Mouse (Mus musculus) frontal cortex, adult (tissue): ENCODE data around the gene Gle1.
"Not testable (repeated sequence)": the region's sequence is repeated elsewhere in the genome, so short reads cannot be mapped to it uniquely, and the experiment has no call there.

Experiments used
- ATAC-seq: cut with Nextera tagmentation; 2 replicates; pipeline ENCODE4 v1.9.2; 2017; ENCODE audit warnings: mild to moderate bottlenecking, moderate library complexity, mixed read lengths; ENCODE audit not compliant: low TSS enrichment

Gene Gle1

DNA sequence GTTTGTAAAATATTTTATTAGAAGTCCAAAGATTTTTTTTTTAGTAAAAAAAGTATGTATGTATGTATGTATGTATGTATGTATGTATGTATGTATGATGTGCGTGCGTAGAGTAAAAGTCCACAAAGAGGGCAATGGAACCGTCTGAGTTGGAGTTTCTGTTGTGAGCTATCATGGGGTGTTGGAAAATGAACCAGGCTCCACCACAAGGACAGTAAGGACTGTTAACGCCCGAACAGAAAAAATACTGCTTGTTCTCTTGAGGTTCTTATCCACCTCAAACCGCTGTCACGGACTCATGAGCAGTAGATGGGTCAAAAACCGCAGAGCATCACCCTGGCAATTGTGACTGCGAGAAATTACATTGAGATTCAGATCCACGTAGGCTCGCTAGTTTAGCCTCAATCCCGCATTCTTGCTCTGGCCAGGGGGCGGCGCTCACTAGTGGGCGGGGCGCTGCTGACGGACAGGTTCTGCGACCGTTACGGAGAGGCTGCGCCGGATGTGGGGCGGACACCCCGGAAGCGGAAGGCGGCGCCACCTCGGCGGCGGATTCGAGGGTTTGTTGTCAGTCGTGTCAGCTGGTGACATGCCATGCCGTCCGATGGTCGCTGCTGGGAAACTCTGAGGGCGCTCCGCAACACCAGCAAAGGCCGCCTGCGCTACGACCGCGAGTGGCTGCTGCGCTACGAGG is at the start of gene Gle1:
TSS of gene Gle1 (plus strand) at position 521 of the 694 bp plus-strand sequence.
- peak; percentile 99 for ATAC-seq

DNA sequence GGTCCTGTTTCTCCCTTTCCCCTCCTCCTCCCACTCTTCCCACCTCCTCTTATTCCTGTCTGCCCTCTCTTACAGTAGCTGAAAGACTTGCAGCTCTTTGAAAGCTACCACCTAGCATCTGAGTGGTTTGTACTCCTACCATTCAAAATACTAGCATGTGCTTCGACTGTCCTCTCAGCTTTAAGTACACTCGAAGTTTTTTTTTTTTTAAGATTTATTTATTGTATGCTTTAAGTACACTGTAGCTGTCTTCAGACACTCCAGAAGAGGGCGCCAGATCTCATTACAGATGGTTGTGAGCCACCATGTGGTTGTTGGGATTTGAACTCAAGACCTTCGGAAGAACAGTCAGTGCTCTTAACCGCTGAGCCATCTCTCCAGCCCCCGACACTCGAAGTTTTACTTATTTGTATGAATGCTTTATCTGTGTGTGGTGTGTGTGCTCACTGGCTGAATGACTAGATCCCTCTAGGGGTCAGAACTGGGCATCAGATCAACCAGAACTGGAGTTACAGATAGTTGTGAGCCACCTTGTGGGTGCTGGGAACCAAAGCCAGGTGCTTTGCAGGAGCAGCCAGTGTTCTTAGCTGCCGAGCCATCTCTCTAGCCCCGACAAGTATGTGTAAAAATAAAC is 48.5 kb upstream of the Gle1 start:
- ATAC-seq: not testable (repeated sequence)

DNA sequence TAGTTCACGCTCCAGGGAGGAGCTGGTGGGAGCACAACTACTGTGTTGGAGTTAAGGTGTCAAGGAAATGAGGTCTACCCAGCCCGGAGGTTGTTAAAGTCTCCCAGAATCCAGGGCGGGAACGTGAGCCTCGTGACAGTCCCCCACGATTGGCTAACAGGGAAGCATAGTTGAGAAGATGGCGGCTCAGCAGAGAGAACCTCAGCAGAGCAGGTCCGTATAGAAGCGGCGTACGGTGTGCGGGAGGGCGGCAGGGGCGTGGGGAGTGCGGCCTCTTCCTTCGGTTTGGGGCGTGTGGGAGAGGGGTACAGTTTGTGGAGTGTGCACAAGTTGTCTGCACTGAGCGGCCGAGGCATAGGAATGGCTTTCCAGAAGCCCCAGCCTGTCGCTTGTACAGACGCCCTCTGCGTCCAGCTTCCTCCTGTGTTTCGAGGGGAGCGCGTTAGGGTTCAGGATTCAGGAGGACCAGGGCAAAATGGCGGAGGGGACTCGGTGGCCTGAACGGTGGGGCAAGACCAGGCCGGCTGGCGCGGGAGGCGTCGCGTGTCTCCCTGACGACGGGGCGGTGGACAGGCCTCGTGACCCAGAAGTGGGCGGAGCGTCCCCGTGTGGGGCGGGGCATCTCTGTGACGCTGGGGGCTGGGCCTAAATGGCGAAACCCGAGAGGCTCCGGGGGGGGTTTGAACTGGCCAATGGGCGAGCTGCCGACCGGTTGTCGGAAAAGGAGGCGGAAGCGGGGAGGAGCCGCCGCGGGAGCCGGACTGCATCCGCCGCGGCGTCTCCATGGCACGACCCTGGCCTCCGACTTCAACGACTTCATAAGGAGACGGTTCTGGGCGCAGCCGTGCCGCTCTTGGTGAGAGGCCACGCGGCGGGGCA is 45.9 kb upstream of the Gle1 start, which contains the start of gene Odf2:
TSS of gene Odf2 (plus strand) at position 156 of the 879 bp plus-strand sequence.
- peak; percentile 85 for ATAC-seq

DNA sequence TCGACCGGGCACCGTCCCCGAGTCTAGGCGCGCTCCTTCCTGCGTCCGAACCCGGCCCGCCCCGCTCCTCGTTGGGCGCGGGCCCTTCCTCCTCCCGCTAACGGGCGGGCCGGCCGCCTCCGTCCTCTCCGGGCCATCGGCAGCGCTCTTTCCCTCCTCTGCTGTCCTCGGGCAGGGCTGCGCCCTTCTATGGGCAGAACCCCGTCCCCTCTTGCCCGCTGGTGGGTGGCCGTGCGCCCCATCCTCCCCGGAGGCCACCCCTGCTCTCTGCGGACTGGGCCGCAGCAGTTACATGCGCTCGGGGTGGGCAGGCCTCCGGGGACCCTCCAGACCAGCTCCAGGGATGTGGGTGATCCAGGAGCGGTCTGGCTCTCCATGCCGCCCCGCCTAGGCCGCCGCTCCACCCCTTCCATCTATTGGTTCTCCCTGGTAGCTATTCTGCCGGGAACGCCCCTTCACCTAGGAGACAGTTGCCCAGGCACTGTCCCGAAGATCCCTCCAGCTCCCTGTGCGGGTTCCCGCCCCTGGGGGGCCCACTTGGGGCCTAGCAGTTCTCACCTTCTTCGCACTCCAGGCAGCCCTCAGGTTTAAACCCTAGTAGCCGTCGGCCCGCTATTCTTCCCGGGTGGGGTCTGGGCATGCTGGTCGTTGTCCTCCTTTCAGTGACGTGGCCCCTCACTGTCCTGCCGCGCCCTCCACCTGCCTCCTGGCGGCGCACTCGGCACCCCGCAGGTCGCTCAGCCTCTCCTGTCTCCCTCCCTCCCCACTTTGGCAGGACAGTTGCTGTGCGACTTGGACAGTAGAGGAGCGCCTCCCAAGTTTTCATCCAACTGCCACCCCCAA is 45.0 kb upstream of the Gle1 start:
- peak; percentile 76 for ATAC-seq

DNA sequence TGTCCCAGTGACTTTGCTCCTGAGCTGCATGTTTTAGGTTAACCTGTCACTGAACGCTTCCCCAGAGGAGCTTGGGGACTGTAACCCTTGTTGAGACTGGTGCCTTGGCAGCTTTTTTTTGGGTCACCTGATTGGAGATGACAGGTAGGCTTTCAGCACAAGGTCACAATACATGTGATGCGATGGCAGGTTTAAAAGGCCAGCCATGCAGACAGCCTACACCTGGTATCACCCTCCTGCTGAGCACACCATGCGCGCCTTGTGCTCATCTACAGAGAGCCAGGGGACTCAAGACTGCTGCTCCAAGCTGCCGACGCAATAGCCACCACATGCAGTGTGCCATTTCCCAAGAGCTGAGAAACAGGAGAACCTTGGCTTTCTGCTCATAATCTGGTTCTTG is 43.5 kb upstream of the Gle1 start:
- ATAC-seq: no peak

DNA sequence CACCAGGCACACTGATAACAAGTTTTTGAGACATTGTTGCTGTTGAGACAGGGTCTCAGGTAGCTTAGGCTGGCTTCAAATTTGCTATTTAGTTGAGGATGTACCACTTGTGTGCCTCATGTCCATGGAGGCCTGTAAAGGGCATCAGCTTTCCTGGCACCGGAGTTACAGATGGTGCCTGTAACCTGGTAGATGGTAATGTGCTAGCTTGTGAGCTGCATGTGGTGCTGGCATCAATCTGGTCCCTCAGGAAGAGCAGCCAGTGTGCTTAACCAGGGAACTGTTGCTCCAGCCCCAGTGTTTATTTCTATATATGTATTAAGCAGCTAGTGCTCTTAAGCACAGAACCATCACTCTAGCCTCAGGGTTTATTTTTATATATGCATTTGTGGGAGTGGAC is 39.2 kb upstream of the Gle1 start:
- ATAC-seq: no peak

DNA sequence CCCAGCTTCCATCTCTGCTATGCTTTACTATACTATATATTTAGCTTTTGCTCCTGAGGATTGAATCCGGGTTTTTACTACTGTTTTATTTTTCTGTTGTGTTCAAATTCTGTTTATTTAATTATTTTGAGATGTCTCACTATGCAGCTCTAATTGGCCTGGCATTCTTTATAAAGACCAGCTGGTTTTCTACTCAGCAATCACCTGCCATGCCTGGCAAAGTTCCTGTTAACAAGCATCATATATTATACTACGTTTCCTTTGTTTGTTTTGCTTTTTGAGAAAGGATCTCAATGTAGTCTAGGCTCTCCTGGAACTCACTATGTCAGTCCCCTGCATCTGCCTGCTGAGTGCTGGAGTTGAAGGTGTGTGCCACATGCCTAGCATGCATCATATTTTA is 37.9 kb upstream of the Gle1 start:
- ATAC-seq: no peak

DNA sequence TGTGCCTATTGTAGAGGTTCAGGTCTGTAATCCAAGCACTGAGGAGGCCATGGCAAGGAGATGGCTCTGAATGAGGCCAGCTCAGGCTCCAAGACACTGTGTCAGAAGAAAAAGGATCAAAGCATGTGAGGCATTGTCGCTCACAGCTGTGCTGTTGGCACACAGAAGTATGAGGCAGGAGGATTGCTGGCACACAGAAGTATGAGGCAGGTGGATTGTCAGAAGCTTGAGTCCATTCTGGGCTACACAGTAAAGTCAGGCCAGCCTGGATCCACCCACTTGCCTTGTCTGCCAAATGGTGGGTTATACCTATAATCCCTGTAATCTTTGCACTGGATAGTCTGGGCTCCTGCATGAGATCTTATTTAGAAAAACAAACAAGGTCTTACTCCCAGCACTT is 37.1 kb upstream of the Gle1 start:
- no peak for ATAC-seq

DNA sequence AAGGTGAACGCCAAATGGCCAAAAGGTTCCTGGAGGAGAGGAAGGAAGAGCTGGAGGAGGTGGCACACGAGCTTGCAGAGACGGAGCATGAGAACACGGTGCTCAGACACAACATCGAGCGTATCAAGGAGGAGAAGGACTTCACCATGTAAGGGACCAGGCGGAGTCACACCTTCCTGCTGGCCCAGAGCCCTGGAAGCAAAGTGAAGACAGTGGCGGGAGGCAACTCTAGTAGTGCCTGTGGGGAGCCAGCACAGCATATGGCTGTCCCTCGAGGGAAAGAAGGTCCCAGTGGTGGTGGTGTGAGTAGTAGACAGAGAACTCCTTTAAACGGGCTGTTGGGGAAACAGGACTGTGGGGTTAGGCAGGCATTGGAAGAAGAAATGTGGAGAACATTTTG is 33.0 kb upstream of the Gle1 start:
- ATAC-seq: no peak

DNA sequence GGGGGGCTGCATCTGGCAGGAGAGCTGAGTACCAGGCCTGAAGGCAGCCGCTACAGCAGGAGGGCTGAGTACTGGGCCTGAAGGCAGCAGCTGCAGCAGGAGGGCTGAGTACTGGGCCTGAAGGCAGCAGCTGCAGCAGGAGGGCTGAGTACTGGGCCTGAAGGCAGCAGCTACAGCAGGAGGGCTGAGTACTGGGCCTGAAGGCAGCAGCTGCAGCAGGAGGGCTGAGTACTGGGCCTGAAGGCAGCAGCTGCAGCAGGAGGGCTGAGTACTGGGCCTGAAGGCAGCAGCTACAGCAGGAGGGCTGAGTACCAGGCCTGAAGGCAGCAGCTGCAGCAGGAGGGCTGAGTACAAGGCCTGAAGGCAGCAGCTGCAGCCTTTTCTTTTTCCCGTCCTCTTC is 27.1 kb upstream of the Gle1 start:
- not testable (repeated sequence) for ATAC-seq

DNA sequence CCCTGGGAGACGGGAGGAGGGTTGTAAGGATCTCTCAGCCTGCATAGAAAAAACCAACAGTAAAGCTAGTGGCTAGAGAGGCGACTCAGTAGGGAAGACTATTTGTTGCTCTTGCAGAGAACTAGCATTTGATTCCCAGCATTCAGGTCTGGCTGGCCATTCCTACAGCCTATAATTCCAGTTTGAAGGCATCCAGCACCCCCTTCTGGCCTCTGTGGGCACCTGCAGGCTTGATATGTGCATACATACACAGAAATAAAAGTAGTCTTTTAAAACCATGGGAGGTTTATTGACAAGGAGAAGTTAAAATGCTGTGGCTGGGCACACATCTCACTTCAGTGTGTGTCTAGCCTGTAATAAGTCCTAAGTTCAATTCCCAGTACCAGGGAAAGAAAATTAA is 25.2 kb upstream of the Gle1 start:
- no peak for ATAC-seq

DNA sequence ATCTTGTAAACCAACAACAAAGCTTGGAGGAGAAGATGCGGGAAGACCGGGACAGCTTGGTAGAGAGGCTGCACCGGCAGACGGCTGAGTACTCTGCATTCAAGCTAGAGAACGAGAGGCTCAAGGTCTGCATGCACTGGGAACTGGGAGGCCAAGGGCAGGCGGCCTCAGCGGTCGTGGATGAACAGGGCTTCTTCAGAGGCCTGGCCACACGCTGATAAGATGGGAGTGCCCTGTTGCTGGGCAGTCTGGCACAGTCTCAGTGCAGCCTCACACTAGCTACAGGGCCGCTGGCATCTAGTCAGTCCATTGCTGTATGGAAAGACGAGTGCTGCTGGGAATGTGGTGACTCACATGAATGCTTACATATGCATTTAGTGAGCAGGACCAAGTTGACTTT is 17.6 kb upstream of the Gle1 start:
- ATAC-seq: no peak

DNA sequence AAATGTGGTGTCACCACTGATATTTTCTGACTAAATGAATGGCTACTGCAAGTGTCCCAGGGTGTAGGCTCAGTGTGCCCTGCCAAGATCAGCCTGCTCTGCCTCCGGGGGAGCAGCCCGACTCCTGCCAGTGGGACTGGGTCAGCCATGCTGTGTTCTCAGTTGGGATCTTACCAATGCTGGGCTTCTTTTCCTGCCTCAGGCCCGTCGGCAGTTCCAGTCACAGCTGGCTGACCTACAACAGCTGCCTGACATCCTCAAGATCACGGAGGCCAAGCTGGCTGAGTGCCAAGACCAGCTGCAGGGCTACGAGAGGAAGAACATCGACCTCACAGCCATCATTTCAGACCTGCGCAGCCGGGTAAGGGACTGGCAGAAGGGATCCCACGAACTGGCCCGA is 13.2 kb upstream of the Gle1 start:
- ATAC-seq: no peak

DNA sequence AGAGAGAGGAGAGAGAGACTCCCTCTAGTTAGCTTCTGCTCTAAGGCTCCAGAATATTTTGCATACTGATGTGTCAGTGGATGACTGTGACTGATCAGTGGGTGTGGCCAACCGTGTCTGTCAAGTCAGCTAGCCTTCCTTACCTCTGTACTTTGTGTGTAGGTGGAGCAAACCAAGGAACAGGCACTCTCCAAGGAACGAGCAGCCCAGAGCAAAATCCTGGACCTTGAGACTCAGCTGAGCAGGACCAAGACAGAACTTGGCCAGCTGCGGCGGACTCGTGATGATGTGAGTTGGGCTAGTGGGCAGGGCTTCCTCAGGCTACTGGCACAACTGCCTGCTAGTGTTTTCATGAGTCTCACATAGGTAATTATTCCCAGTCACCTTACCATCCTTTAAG is 8.7 kb upstream of the Gle1 start:
- ATAC-seq: no peak

DNA sequence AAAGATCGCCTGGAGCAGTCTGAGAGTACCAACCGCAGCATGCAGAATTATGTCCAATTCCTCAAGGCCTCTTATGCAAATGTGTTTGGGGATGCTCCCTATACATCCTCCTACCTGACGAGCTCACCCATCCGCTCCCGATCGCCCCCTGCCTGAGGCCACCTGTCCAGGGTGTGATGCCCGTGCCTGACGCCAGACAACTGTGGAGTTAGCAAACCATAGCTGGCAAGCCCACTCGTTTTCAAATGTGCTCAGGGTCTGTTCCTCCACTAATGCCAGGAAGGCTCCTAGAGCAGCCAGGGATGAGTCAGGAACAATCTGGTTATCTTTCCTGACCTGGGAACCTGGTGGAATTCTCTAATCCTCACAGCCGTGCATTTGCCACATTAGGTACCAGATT is 4.7 kb upstream of the Gle1 start:
- ATAC-seq: no peak

DNA sequence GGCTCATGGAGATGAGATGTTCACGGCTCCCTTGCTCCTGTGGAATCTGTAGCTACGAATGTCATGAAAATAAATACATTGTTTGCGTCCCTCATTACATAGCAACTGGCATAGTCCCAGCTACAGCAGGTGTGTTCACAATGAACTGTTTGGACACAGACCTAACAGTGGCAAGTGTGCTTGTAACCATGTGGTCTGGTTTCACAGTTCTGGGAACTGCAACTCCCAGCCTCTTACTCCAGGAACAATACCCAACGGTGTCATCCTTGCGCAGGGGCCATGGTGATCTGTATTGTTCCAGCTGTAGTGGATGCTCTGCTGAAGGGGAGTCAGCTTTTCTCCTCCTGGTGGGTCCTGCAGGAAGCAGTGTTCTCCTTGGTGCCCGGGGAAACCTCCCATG is 4.0 kb upstream of the Gle1 start:
- ATAC-seq: no peak

DNA sequence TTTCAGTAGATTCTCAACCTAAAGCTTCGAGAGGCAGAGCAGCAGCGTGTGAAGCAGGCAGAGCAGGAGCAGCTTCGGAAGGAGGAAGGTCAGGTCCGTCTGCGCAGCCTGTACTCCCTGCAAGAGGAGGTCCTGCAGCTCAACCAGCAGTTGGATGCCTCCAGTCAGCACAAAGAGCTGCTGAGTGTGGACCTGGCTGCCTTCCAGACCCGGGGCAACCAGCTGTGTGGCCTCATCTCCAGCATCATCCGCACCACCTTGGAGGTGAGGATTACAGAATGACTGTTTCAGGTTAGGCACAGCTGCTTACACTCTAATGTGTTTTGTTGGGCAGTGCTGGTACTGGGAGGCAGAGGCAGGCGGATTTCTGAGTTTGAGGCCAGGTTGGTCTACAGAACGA is 4.8 kb downstream of the Gle1 start:
- ATAC-seq: no peak

DNA sequence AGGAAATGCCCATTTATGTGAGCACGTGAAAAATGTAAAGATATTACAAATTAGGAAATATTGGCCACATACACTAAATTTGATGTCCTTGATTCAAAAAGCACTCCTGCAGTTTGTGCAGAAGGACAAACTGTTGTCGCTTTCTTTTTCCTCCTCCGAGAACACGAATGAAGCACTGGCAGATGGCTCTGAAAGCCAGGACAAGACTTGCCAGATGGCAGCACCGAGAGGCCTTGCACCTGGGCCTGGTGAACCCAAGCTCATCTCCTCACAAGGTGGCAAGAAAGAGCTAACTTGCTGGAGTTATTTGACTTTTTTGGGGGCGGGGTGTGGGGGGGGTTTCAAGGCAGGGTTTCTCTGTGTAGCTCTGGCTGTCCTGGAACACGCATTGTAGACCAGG is 5.6 kb downstream of the Gle1 start:
- no peak for ATAC-seq

DNA sequence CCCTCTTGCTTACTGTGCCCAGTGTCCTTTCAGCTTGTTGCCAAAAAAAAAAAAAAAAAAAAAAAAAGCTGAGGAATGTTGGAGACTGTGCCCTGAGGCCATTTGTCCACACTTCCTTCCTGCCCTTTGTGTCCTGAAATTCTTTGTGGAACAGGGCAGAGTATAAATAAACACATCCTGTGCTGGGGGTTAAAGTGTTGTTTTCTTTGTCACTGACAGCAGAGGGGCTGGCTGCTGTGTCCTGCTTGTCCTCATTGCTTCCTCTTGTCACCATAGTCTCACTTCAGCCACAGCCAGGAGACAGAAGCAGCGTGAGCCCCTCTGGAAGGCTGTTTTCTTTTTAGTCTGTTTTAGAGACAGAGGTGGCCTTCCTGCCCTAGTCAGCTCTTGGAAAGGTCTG is 9.5 kb downstream of the Gle1 start:
- ATAC-seq: no peak

DNA sequence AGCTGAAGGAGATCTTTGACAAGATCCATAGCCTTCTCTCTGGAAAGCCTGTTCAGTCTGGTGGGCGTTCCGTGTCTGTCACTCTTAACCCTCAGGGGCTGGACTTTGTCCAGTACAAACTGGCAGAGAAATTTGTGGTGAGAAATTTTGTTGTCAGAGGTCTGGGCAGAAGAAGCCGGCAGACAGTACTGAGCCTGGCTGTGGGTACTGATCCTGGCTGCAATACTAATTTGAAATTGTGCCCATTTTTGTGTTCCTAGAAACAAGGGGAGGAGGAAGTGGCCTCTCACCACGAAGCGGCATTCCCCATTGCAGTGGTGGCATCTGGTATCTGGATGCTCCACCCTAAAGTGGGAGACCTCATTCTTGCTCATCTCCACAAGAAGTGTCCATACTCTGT is 13.7 kb downstream of the Gle1 start:
- ATAC-seq: no peak

DNA sequence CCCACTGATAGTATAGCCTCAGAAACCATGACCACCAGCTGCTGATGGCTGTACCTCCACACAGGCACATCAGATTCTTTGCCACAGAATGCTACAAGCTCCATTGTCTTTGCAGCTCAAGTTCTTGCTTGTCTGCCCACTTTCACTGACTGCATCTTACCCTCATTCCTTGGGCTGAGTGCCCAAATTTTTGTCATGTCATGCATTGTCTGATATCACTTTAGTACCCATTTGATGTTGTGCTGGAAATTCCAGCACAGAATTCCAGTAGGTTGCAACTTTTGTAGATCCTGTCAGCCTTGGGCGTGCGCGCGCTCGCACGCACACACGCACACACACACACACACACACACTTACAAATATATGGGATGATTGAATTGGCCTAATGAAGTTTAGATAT is 26.0 kb downstream of the Gle1 start:
- ATAC-seq: no peak
